Comparison of ENCODE assay signal across 8 mouse cellular contexts in genomic region chr2:156311441-156311840, GRCm38 (mm10). TPM values are rescaled to one million over a fixed set of nuclear protein-coding genes. Genes with fewer than 3 reads are reported as not detected.
DNase-seq lines count a peak whose midpoint lies in the region; ATAC-seq lines count a peak whose summit lies in the region.

No protein-coding gene starts in this region.

- peak overlapping the region; percentile 96 for H3K27ac ChIP-seq in kidney, embryonic 16.5 days (ENCODE audit: low read length)
- peak overlapping the region; percentile 98 for H3K27ac ChIP-seq in hindbrain, embryonic 16.5 days (ENCODE audit: low read depth, low read length)

- no peak for ATAC-seq in kidney, embryonic 16.5 days (ENCODE audit: low FRiP score, low TSS enrichment)
- peak; percentile 11 for ATAC-seq in activated CD4-positive, CD25-positive, alpha-beta regulatory T cell, adult 4 months
- no peak for ATAC-seq in hindbrain, embryonic 16.5 days

- peaks cover 5% of the 10 kb centered on the region; the same call in 1 of the 2 replicates for H3K4me1 ChIP-seq in kidney, embryonic 16.5 days (ENCODE audit: insufficient read depth, low read length)
- H3K4me1 ChIP-seq in hindbrain, embryonic 16.5 days (ENCODE audit: control insufficient read depth, insufficient read depth, low read depth, low read length), result peaks cover 13% of the 10 kb centered on the region

- peak overlapping the region; percentile 75 for H3K9ac ChIP-seq in kidney, embryonic 16.5 days (replicated peaks; ENCODE audit: low read length)
- peak overlapping the region; percentile 96 for H3K9ac ChIP-seq in hindbrain, embryonic 16.5 days (ENCODE audit: low read depth, low read length)

- H3K36me3 ChIP-seq in kidney, embryonic 16.5 days (ENCODE audit: insufficient read depth, low read length), result peaks cover 6% of the 10 kb centered on the region
- peaks cover 7% of the 10 kb centered on the region; the same call in 1 of the 2 replicates for H3K36me3 ChIP-seq in hindbrain, embryonic 16.5 days (ENCODE audit: control insufficient read depth, insufficient read depth, low read length)

- no peaks in the 10 kb centered on the region for H3K27me3 ChIP-seq in kidney, embryonic 16.5 days (ENCODE audit: insufficient read depth, low read length)
- no peaks in the 10 kb centered on the region for H3K27me3 ChIP-seq in hindbrain, embryonic 16.5 days (replicated peaks; ENCODE audit: control insufficient read depth, insufficient read depth, low read length)

- no peaks in the 10 kb centered on the region for H3K9me3 ChIP-seq in kidney, embryonic 16.5 days (ENCODE audit: low read length)
- no peaks in the 10 kb centered on the region for H3K9me3 ChIP-seq in hindbrain, embryonic 16.5 days (ENCODE audit: control insufficient read depth, low read length)

- H3K4me2 ChIP-seq in kidney, embryonic 16.5 days (replicated peaks; ENCODE audit: low read depth, low read length), result peak overlapping the region; percentile 84
- H3K4me2 ChIP-seq in hindbrain, embryonic 16.5 days (ENCODE audit: low read length), result peak overlapping the region; percentile 68

- 20% methylated on average over 8 of the region's 8 CpGs for WGBS in kidney, embryonic 16.5 days
- WGBS in hindbrain, embryonic 16.5 days, result 23% methylated on average over 8 of the region's 8 CpGs

- H3K4me3 ChIP-seq in kidney, embryonic 16.5 days (ENCODE audit: low read length), result peak overlapping the region; percentile 57
- peak overlapping the region; percentile 93 for H3K4me3 ChIP-seq in hindbrain, embryonic 16.5 days (ENCODE audit: low read length)

- DNase-seq in kidney, adult 8-10 months, result no peak
- peak; percentile 44 for DNase-seq in naive thymus-derived CD4-positive, alpha-beta T cell, adult 2 months (ENCODE audit: low read depth)
- DNase-seq in left cerebral cortex, adult 11 months (ENCODE audit: low spot score), result no peak
- no peak for DNase-seq in right cerebral cortex, adult 18-20 months
- no peak for DNase-seq in adrenal gland, postnatal 4 days (ENCODE audit: low spot score in 2 of 2)

RNA-seq across cellular contexts. Expression of gene Cnbd2, which starts 0.7 kb away (rescaled TPM):
- polyA plus RNA-seq in kidney, embryonic 16.5 days (2015; fragmentation: Nextera tagmentation; extraction: Ambion mirVana), result 5.5 and 8.1 TPM in 2 replicates
- 1 to 10 TPM; 3.1 to 6.4 TPM for polyA plus RNA-seq in activated CD4-positive, CD25-positive, alpha-beta regulatory T cell, adult 4 months (2017; shearing (Covaris generic))
- 6.2 and 6.8 TPM in 2 replicates for polyA plus RNA-seq in hindbrain, embryonic 16.5 days (2015; fragmentation: Nextera tagmentation; extraction: Ambion mirVana)
- 1 to 10 TPM; 1.6 to 2.4 TPM for total RNA-seq in adrenal gland, postnatal 4 days (2021)

RNA-seq across cellular contexts. Expression of gene Scand1, which starts 1.1 kb away (rescaled TPM):
- 48.8 and 58.0 TPM in 2 replicates for polyA plus RNA-seq in kidney, embryonic 16.5 days (2015; fragmentation: Nextera tagmentation; extraction: Ambion mirVana)
- polyA plus RNA-seq in activated CD4-positive, CD25-positive, alpha-beta regulatory T cell, adult 4 months (2017; shearing (Covaris generic)), result 1 to 10 TPM; 2.9 to 3.7 TPM
- 77.3 and 84.0 TPM in 2 replicates for polyA plus RNA-seq in hindbrain, embryonic 16.5 days (2015; fragmentation: Nextera tagmentation; extraction: Ambion mirVana)
- total RNA-seq in adrenal gland, postnatal 4 days (2021), result 100 to 1,000 TPM; 107 to 119 TPM

Comparison
In these comparisons a context has a peak if more than half of its experiments do, and no peak if none do; other contexts are left out.
1. RNA of gene Scand1, which starts 1.1 kb away (polyA plus RNA-seq): 77.3 to 84.0 TPM in hindbrain, embryonic 16.5 days and 48.8 to 58.0 TPM in kidney, embryonic 16.5 days; 2.9 to 3.7 TPM in activated CD4-positive, CD25-positive, alpha-beta regulatory T cell, adult 4 months; every median in the first group is over 10 times any median in the second.